Mouse (Mus musculus) heart, postnatal 0 days (tissue): ENCODE data around the gene Celf2. TPM values are rescaled to one million over a fixed set of nuclear protein-coding genes. Genes with fewer than 3 reads are reported as not detected.

Source experiments
- ATAC-seq: fragments of 200-750 bp; cut with Nextera tagmentation; 2 replicates; pipeline ENCODE4 v1.8.0; 2017; ENCODE audit warnings: low read depth, moderate number of reproducible peaks, moderate library complexity; ENCODE audit not compliant: insufficient read depth
- DNase-seq: peaks from one replicate; pipeline ENCODE4 v3.0.0-alpha.2; 2016; ENCODE audit warnings: low spot score
- H3K27ac ChIP-seq: fragments of 300-500 bp; sonication (generic); 2 replicates; pipeline ENCODE4 v1.5.1; 2014; ENCODE audit warnings: low read depth, mild to moderate bottlenecking
- H3K27me3 ChIP-seq: fragments of 300-500 bp; sonication (generic); 2 replicates; pipeline ENCODE4 v1.6.1; 2014; ENCODE audit warnings: low read length, mixed read lengths; ENCODE audit not compliant: control insufficient read depth, insufficient read depth
- H3K36me3 ChIP-seq: fragments of 300-500 bp; sonication (generic); replicated peaks from 2 replicates; pipeline ENCODE4 v1.6.1; 2014; ENCODE audit warnings: low read length, mixed read lengths; ENCODE audit not compliant: control insufficient read depth, insufficient read depth
- H3K4me1 ChIP-seq: fragments of 300-500 bp; sonication (generic); 2 replicates; pipeline ENCODE4 v1.6.1; 2014; ENCODE audit warnings: antibody characterized with exemption; ENCODE audit not compliant: control insufficient read depth, insufficient read depth
- H3K4me2 ChIP-seq: fragments of 300-500 bp; sonication (generic); 2 replicates; pipeline ENCODE4 v1.6.1; 2014; ENCODE audit warnings: low read depth, mild to moderate bottlenecking, low read length, moderate library complexity
- H3K4me3 ChIP-seq: fragments of 300-500 bp; sonication (generic); 2 replicates; pipeline ENCODE4 v1.5.1; 2014; ENCODE audit warnings: low read depth, low read length
- H3K9ac ChIP-seq: fragments of 300-500 bp; sonication (generic); replicated peaks from 2 replicates; pipeline ENCODE4 v1.6.1; 2014; ENCODE audit warnings: low read depth, low read length, mixed read lengths
- H3K9me3 ChIP-seq: fragments of 300-500 bp; sonication (generic); replicated peaks from 2 replicates; pipeline ENCODE4 v1.6.1; 2016; ENCODE audit warnings: low read length; ENCODE audit not compliant: control insufficient read depth
- CTCF ChIP-seq: IDR thresholded peaks from 2 replicates; pipeline ENCODE4 v1.5.1; 2016; ENCODE audit warnings: antibody characterized with exemption, control low read depth, low read depth
- EP300 ChIP-seq: IDR thresholded peaks from 2 replicates; pipeline ENCODE4 v1.6.1; 2016; ENCODE audit warnings: antibody characterized with exemption, low read depth
- WGBS: fragments of 180-500 bp; shearing (Covaris S2); extraction: QIAGEN DNeasy Blood & Tissue Kit; methylation state at CpG from one replicate; pipeline ENCODE4 v1.1.7; 2014; 5-methylcytosine and 5-hydroxymethylcytosine counted together
- polyA plus RNA-seq: library from polyadenylated mRNA; unstranded; fragments of >200 nt; fragmentation: Nextera tagmentation; extraction: Ambion mirVana; gene quantifications from 2 replicates; pipeline ENCODE4 v1.2.1, GENCODE M21; 2015
- total RNA-seq: library from RNA; depleted of rRNA; stranded (reverse); fragments of >200 nt; gene quantifications from 2 replicates; pipeline ENCODE4 v1.2.3, GENCODE M21; 2014; ENCODE audit warnings: low replicate concordance

The Celf2 gene
- total and polyA plus RNA-seq, 2 experiments from 2014 or later: 47.6 to 64.9 TPM

- H3K36me3 ChIP-seq: no peaks in the 10 kb centered on the region
- TF ChIP-seq EP300 (no peak; the same call in 1 of the 2 replicates), CTCF (no peak)
- H3K9me3 ChIP-seq: no peaks in the 10 kb centered on the region
- H3K27me3 ChIP-seq: no peaks in the 10 kb centered on the region
- H3K4me3 ChIP-seq: no peak overlapping the region
- ATAC-seq (peak; percentile 36; the same call in 1 of the 2 replicates), DNase-seq (peak; percentile 28)
- 47% methylated on average over 4 of the region's 4 CpGs for WGBS
- H3K27ac ChIP-seq: 0 out of 2 replicates have a peak overlapping the region, but pooled peaks have one; percentile 20
- H3K4me1 ChIP-seq: peaks cover 15% of the 10 kb centered on the region; the same call in 1 of the 2 replicates
- H3K9ac ChIP-seq: no peak overlapping the region
- no peak overlapping the region for H3K4me2 ChIP-seq
These were observed 263.2 kb downstream of the Celf2 start for GRCm38 (mm10) chr2:7245958-7246774.

- Histone ChIP-seq H3K4me2 (no peak overlapping the region), H3K4me1 (peaks cover 9% of the 10 kb centered on the region; the same call in 1 of the 2 replicates), H3K27me3 (no peaks in the 10 kb centered on the region), H3K9me3 (no peaks in the 10 kb centered on the region), H3K36me3 (no peaks in the 10 kb centered on the region), H3K27ac (no peak overlapping the region), H3K9ac (no peak overlapping the region), H3K4me3 (no peak overlapping the region)
- TF ChIP-seq CTCF: no peak
- no peak for TF ChIP-seq EP300
- WGBS: 53% methylated on average over 1 of the region's 1 CpGs
- ATAC-seq (peak; percentile 63), DNase-seq (peak; percentile 61)
These were observed 267.2 kb downstream of the Celf2 start for GRCm38 (mm10) chr2:7242139-7242538.

DNA sequence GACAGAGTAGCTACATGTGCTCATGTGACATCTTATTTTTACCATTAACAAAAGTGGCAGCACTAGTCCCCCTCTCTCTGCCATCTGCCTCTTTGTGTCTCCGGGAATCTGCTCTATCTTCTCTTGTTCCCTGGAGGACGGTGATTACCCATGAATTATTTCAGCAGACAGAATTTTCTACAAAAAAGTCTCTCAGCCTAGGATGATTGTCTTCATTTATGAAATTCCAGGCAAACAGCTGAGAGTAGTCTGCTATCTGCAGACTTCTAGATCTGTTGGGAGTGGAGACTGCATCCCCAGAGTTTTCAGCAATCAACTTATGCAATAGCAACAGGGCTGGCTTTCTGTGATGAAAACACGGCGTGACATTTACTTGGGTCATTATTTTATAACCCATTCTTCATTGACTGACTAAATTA lies 267.8 kb downstream of the Celf2 start:
- no peaks in the 10 kb centered on the region for H3K27me3 ChIP-seq
- no peak overlapping the region for H3K4me2 ChIP-seq
- H3K4me3 ChIP-seq: no peak overlapping the region
- peak overlapping the region; percentile 8; the same call in 1 of the 2 replicates for H3K27ac ChIP-seq
- no peak for ATAC-seq
- 69% methylated on average over 4 of the region's 4 CpGs for WGBS
- H3K4me1 ChIP-seq: peaks cover 7% of the 10 kb centered on the region; the same call in 1 of the 2 replicates
- H3K9me3 ChIP-seq: no peaks in the 10 kb centered on the region
- H3K36me3 ChIP-seq: no peaks in the 10 kb centered on the region
- no peak overlapping the region for H3K9ac ChIP-seq
- TF ChIP-seq CTCF (no peak), EP300 (no peak)
- DNase-seq: no peak

- ATAC-seq (no peak), DNase-seq (no peak)
- H3K27me3 ChIP-seq: no peaks in the 10 kb centered on the region
- no peaks in the 10 kb centered on the region for H3K36me3 ChIP-seq
- 65% methylated on average over 4 of the region's 4 CpGs for WGBS
- H3K27ac ChIP-seq: no peak overlapping the region
- TF ChIP-seq EP300: no peak
- no peak overlapping the region for H3K4me2 ChIP-seq
- no peak overlapping the region for H3K9ac ChIP-seq
- H3K4me3 ChIP-seq: no peak overlapping the region
- no peaks in the 10 kb centered on the region for H3K9me3 ChIP-seq
- H3K4me1 ChIP-seq: no peaks in the 10 kb centered on the region
These were observed 272.1 kb downstream of the Celf2 start for GRCm38 (mm10) chr2:7237283-7237682.

GRCm38 (mm10) chr2:7236452-7236851 lies 272.9 kb downstream of the Celf2 start:
- H3K9ac ChIP-seq: no peak overlapping the region
- H3K4me1 ChIP-seq: no peaks in the 10 kb centered on the region
- no peak for DNase-seq
- no peaks in the 10 kb centered on the region for H3K9me3 ChIP-seq
- no peaks in the 10 kb centered on the region for H3K27me3 ChIP-seq
- no peak overlapping the region for H3K27ac ChIP-seq
- H3K36me3 ChIP-seq: no peaks in the 10 kb centered on the region
- H3K4me3 ChIP-seq: no peak overlapping the region
- TF ChIP-seq CTCF (no peak), EP300 (no peak)
- no peak overlapping the region for H3K4me2 ChIP-seq
- ATAC-seq: no peak
- 88% methylated on average over 3 of the region's 3 CpGs for WGBS
